Mouse (Mus musculus) embryonic facial prominence, embryonic 11.5 days (tissue): ENCODE data around the gene Tirap. TPM values are rescaled to one million over a fixed set of nuclear protein-coding genes. Genes with fewer than 3 reads are reported as not detected.

Source experiments
- ATAC-seq: fragments of 200-750 bp; cut with Nextera tagmentation; replicated peaks from 2 replicates; pipeline ENCODE4 v1.8.0; 2017; ENCODE audit warnings: low read depth; ENCODE audit not compliant: insufficient number of reproducible peaks, low FRiP score, low TSS enrichment
- DNase-seq: peaks from one replicate; pipeline ENCODE4 v3.0.0-alpha.2; 2015; ENCODE audit warnings: low spot score
- H3K27ac ChIP-seq: fragments of 300-500 bp; sonication (generic); replicated peaks from 2 replicates; pipeline ENCODE4 v1.5.1; 2014; ENCODE audit warnings: mild to moderate bottlenecking, low read depth, low read length, control low read depth
- H3K27me3 ChIP-seq: fragments of 300-500 bp; sonication (generic); 2 replicates; pipeline ENCODE4 v1.6.1; 2014; ENCODE audit warnings: mild to moderate bottlenecking, low read length, moderate library complexity, mixed read lengths; ENCODE audit not compliant: control insufficient read depth, insufficient read depth
- H3K36me3 ChIP-seq: fragments of 300-500 bp; sonication (generic); replicated peaks from 2 replicates; pipeline ENCODE4 v1.6.1; 2014; ENCODE audit warnings: low read depth, mild to moderate bottlenecking, low read length, moderate library complexity, mixed read lengths; ENCODE audit not compliant: control insufficient read depth, insufficient read depth
- H3K4me1 ChIP-seq: fragments of 300-500 bp; sonication (generic); 2 replicates; pipeline ENCODE4 v1.6.1; 2014; ENCODE audit warnings: low read length, mixed read lengths; ENCODE audit not compliant: control insufficient read depth, insufficient read depth
- H3K4me2 ChIP-seq: fragments of 300-500 bp; sonication (generic); 2 replicates; pipeline ENCODE4 v1.6.1; 2014; ENCODE audit warnings: low read depth, mild to moderate bottlenecking, control low read depth, low read length, moderate library complexity
- H3K4me3 ChIP-seq: fragments of 300-500 bp; sonication (generic); 2 replicates; pipeline ENCODE4 v1.5.1; 2014; ENCODE audit warnings: low read depth, low read length, control low read depth
- H3K9ac ChIP-seq: fragments of 300-500 bp; sonication (generic); replicated peaks from 2 replicates; pipeline ENCODE4 v1.6.1; 2014; ENCODE audit warnings: mild to moderate bottlenecking, control low read depth, low read length
- H3K9me3 ChIP-seq: fragments of 300-500 bp; sonication (generic); replicated peaks from 2 replicates; pipeline ENCODE4 v1.6.1; 2016; ENCODE audit warnings: mild to moderate bottlenecking, low read length, inconsistent platforms, mixed read lengths; ENCODE audit not compliant: control insufficient read depth
- WGBS: fragments of 180-500 bp; shearing (Covaris S2); extraction: QIAGEN DNeasy Blood & Tissue Kit; methylation state at CpG from one replicate; pipeline ENCODE4 v1.1.7; 2014; 5-methylcytosine and 5-hydroxymethylcytosine counted together
- polyA plus RNA-seq: library from polyadenylated mRNA; unstranded; fragments of >200 nt; fragmentation: Nextera tagmentation; extraction: Ambion mirVana; gene quantifications from 2 replicates; pipeline ENCODE4 v1.2.1, GENCODE M21; 2014

The Tirap gene
- polyA plus RNA-seq, 1 experiment from 2014 or later: 15.3 TPM

DNA sequence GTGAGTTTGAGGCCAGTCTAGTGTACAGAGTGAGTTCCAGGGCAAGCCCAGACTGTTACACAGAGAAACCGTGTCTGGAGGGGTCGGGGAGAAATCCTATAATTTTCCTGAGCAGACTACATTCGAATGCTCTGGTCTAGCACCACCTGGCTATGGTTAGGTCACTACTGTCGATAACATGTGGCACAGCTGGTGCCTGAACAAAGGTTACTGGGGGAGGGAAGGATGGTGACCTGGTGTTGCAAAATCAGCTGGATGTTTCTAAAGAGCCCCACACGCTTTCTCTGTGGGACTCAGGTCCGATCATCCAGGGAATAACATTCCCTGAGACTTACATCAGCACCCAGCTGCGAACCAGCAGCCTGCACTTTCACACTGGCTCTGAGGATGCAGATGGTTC is 62.1 kb downstream of the Tirap start:
- H3K4me3 ChIP-seq: no peak overlapping the region
- H3K9me3 ChIP-seq: no peaks in the 10 kb centered on the region
- H3K27ac ChIP-seq: no peak overlapping the region
- H3K4me2 ChIP-seq: no peak overlapping the region
- H3K36me3 ChIP-seq: no peaks in the 10 kb centered on the region
- ATAC-seq (no peak), DNase-seq (no peak)
- no peaks in the 10 kb centered on the region for H3K4me1 ChIP-seq
- H3K27me3 ChIP-seq: no peaks in the 10 kb centered on the region
- WGBS: 58% methylated on average over 7 of the region's 7 CpGs
- no peak overlapping the region for H3K9ac ChIP-seq

DNA sequence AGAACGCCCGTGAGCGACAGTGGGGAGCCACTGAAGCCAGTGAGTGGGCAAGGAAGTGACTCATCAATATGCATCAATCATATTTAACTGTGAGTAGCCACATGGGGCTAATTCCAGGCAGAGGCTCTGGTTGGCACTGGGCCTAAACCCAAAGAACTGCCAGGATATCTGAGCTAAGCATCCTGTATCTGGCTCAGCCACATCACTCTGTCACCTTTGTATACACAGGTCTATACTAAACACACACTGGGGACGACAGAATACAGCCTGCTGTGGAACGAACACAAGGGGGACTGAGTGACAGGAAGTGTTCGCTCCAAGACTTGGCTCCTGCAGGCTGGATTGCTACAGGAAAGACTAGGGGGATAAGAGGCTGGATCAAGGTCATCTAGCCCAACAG is 64.5 kb downstream of the Tirap start:
- H3K9ac ChIP-seq: no peak overlapping the region
- no peak overlapping the region for H3K4me2 ChIP-seq
- DNase-seq (no peak), ATAC-seq (no peak)
- H3K27ac ChIP-seq: no peak overlapping the region
- H3K4me1 ChIP-seq: no peaks in the 10 kb centered on the region
- H3K36me3 ChIP-seq: no peaks in the 10 kb centered on the region
- no peak overlapping the region for H3K4me3 ChIP-seq
- 81% methylated on average over 6 of the region's 6 CpGs for WGBS
- no peaks in the 10 kb centered on the region for H3K9me3 ChIP-seq
- H3K27me3 ChIP-seq: no peaks in the 10 kb centered on the region

Other genes with a start within 250 kb of the Tirap start
- gene St3gal4, start 81.0 kb downstream of the Tirap start, polyA plus RNA-seq: 24.2 and 25.4 TPM in 2 replicates
- gene Dcps, start 24.2 kb downstream of the Tirap start, polyA plus RNA-seq: 90.5 and 93.3 TPM in 2 replicates
- gene Srpr, start 116 bp downstream of the Tirap start, polyA plus RNA-seq: 104 and 112 TPM in 2 replicates
- 28.7 and 34.0 TPM in 2 replicates for gene Foxred1, start 10.8 kb upstream of the Tirap start, polyA plus RNA-seq
- gene Fam118b, start 67.5 kb upstream of the Tirap start, polyA plus RNA-seq: 69.8 and 75.0 TPM in 2 replicates
- 36.6 and 40.8 TPM in 2 replicates for gene Rpusd4, start 67.6 kb upstream of the Tirap start, polyA plus RNA-seq
- 7.5 and 9.4 TPM in 2 replicates for gene Cdon, start 220.8 kb upstream of the Tirap start, polyA plus RNA-seq